Mouse (Mus musculus): ENCODE measurements around the gene Msh6. TPM values are rescaled to one million over a fixed set of nuclear protein-coding genes. Genes with fewer than 3 reads are reported as not detected.

Msh6 gene
- polyA plus RNA-seq, 1 experiment = 3.2 TPM

- no peak overlapping the region for H3K4me3 ChIP-seq (replicated peaks; ENCODE audit: extremely low read depth, low read depth, low read length)
- 69% methylated on average over 3 of the region's 3 CpGs for WGBS
- DNase-seq = no peak
- no peak for TF ChIP-seq POLR2A (IDR thresholded peaks at IDR 0.05; ENCODE audit: borderline replicate concordance, extremely low read depth, low read depth, low read length)
- 0 out of 2 replicates have a peak, but pooled peaks have one; percentile 8 for TF ChIP-seq CTCF (IDR thresholded peaks at IDR 0.05; ENCODE audit: insufficient read depth, low read length)
- no peaks in the 10 kb centered on the region for H3K4me1 ChIP-seq (ENCODE audit: control insufficient read depth, insufficient read depth, low read length)
Measured at GRCm38 (mm10) chr17:87982112-87982511, 7.2 kb downstream of the Msh6 start.

GRCm38 (mm10) chr17:87983313-87983712 is 8.5 kb downstream of the Msh6 start:
- Histone ChIP-seq H3K4me1 (ENCODE audit: control insufficient read depth, insufficient read depth, low read length) (no peaks in the 10 kb centered on the region), H3K4me3 (replicated peaks; ENCODE audit: extremely low read depth, low read depth, low read length) (no peak overlapping the region)
- no peak for TF ChIP-seq CTCF (IDR thresholded peaks at IDR 0.05; ENCODE audit: insufficient read depth, low read length)
- no peak for TF ChIP-seq POLR2A (IDR thresholded peaks at IDR 0.05; ENCODE audit: borderline replicate concordance, extremely low read depth, low read depth, low read length)
- DNase-seq = no peak
- WGBS = 30% methylated on average over 4 of the region's 4 CpGs

- Histone ChIP-seq H3K4me1 (ENCODE audit: control insufficient read depth, insufficient read depth, low read length) (no peaks in the 10 kb centered on the region), H3K4me3 (replicated peaks; ENCODE audit: extremely low read depth, low read depth, low read length) (no peak overlapping the region)
- WGBS = 81% methylated on average over 20 of the region's 20 CpGs
- DNase-seq = no peak
- TF ChIP-seq POLR2A (IDR thresholded peaks at IDR 0.05; ENCODE audit: borderline replicate concordance, extremely low read depth, low read depth, low read length) (no peak), CTCF (IDR thresholded peaks at IDR 0.05; ENCODE audit: insufficient read depth, low read length) (no peak)
Measured at GRCm38 (mm10) chr17:87984440-87985214, 9.8 kb downstream of the Msh6 start.

- DNase-seq = no peak
- Histone ChIP-seq H3K4me3 (replicated peaks; ENCODE audit: extremely low read depth, low read depth, low read length) (no peak overlapping the region), H3K4me1 (ENCODE audit: control insufficient read depth, insufficient read depth, low read length) (no peaks in the 10 kb centered on the region)
- 78% methylated on average over 8 of the region's 8 CpGs for WGBS
- no peak for TF ChIP-seq POLR2A (IDR thresholded peaks at IDR 0.05; ENCODE audit: borderline replicate concordance, extremely low read depth, low read depth, low read length)
- no peak for TF ChIP-seq CTCF (IDR thresholded peaks at IDR 0.05; ENCODE audit: insufficient read depth, low read length)
Measured at GRCm38 (mm10) chr17:87985916-87986315, 11.1 kb downstream of the Msh6 start.

GRCm38 (mm10) chr17:87987507-87987906 is 12.6 kb downstream of the Msh6 start:
- TF ChIP-seq POLR2A (IDR thresholded peaks at IDR 0.05; ENCODE audit: borderline replicate concordance, extremely low read depth, low read depth, low read length) = no peak
- TF ChIP-seq CTCF (IDR thresholded peaks at IDR 0.05; ENCODE audit: insufficient read depth, low read length) = no peak
- 75% methylated on average over 6 of the region's 6 CpGs for WGBS
- no peak overlapping the region for H3K4me3 ChIP-seq (replicated peaks; ENCODE audit: extremely low read depth, low read depth, low read length)
- no peak for DNase-seq
- H3K4me1 ChIP-seq (ENCODE audit: control insufficient read depth, insufficient read depth, low read length) = no peaks in the 10 kb centered on the region

- TF ChIP-seq CTCF (IDR thresholded peaks at IDR 0.05; ENCODE audit: insufficient read depth, low read length) (no peak), POLR2A (IDR thresholded peaks at IDR 0.05; ENCODE audit: borderline replicate concordance, extremely low read depth, low read depth, low read length) (no peak)
- Histone ChIP-seq H3K4me1 (ENCODE audit: control insufficient read depth, insufficient read depth, low read length) (no peaks in the 10 kb centered on the region), H3K4me3 (replicated peaks; ENCODE audit: extremely low read depth, low read depth, low read length) (no peak overlapping the region)
- no peak for DNase-seq
- 89% methylated on average over 3 of the region's 3 CpGs for WGBS
Measured at GRCm38 (mm10) chr17:87992154-87992553, 17.3 kb downstream of the Msh6 start.

GRCm38 (mm10) chr17:87993338-87993737 is 18.5 kb downstream of the Msh6 start:
- WGBS = 51% methylated on average over 1 of the region's 1 CpGs
- no peak for DNase-seq
- no peaks in the 10 kb centered on the region for H3K4me1 ChIP-seq (ENCODE audit: control insufficient read depth, insufficient read depth, low read length)
- no peak overlapping the region for H3K4me3 ChIP-seq (replicated peaks; ENCODE audit: extremely low read depth, low read depth, low read length)
- TF ChIP-seq POLR2A (IDR thresholded peaks at IDR 0.05; ENCODE audit: borderline replicate concordance, extremely low read depth, low read depth, low read length) = no peak
- no peak for TF ChIP-seq CTCF (IDR thresholded peaks at IDR 0.05; ENCODE audit: insufficient read depth, low read length)

GRCm38 (mm10) chr17:87997808-87998207 is 22.9 kb downstream of the Msh6 start:
- no peak for DNase-seq
- Histone ChIP-seq H3K4me1 (ENCODE audit: control insufficient read depth, insufficient read depth, low read length) (no peaks in the 10 kb centered on the region), H3K4me3 (replicated peaks; ENCODE audit: extremely low read depth, low read depth, low read length) (no peak overlapping the region)
- 81% methylated on average over 4 of the region's 4 CpGs for WGBS
- TF ChIP-seq CTCF (IDR thresholded peaks at IDR 0.05; ENCODE audit: insufficient read depth, low read length) (no peak), POLR2A (IDR thresholded peaks at IDR 0.05; ENCODE audit: borderline replicate concordance, extremely low read depth, low read depth, low read length) (no peak)

GRCm38 (mm10) chr17:88004892-88005291 is 30.0 kb downstream of the Msh6 start:
- TF ChIP-seq CTCF (IDR thresholded peaks at IDR 0.05; ENCODE audit: insufficient read depth, low read length) = no peak
- no peak for TF ChIP-seq POLR2A (IDR thresholded peaks at IDR 0.05; ENCODE audit: borderline replicate concordance, extremely low read depth, low read depth, low read length)
- Histone ChIP-seq H3K4me3 (replicated peaks; ENCODE audit: extremely low read depth, low read depth, low read length) (no peak overlapping the region), H3K4me1 (ENCODE audit: control insufficient read depth, insufficient read depth, low read length) (no peaks in the 10 kb centered on the region)
- 97% methylated on average over 1 of the region's 1 CpGs for WGBS
- DNase-seq = no peak

GRCm38 (mm10) chr17:88006956-88007355 is 32.1 kb downstream of the Msh6 start:
- WGBS = 86% methylated on average over 8 of the region's 8 CpGs
- no peak overlapping the region for H3K4me3 ChIP-seq (replicated peaks; ENCODE audit: extremely low read depth, low read depth, low read length)
- no peak for TF ChIP-seq CTCF (IDR thresholded peaks at IDR 0.05; ENCODE audit: insufficient read depth, low read length)
- TF ChIP-seq POLR2A (IDR thresholded peaks at IDR 0.05; ENCODE audit: borderline replicate concordance, extremely low read depth, low read depth, low read length) = no peak
- no peaks in the 10 kb centered on the region for H3K4me1 ChIP-seq (ENCODE audit: control insufficient read depth, insufficient read depth, low read length)
- DNase-seq = no peak
